ENCODE assay signal across 31 mouse cellular contexts in genomic region chr5:116405934-116406333, GRCm38 (mm10). TPM values are rescaled to one million over a fixed set of nuclear protein-coding genes. Genes with fewer than 3 reads are reported as not detected.
"Had no signal": no experiment of that assay in that cellular context is flagged by ENCODE, and none has a peak within 500 bp of the region (broad histone marks: within the 10 kb centered on the region; RNA-seq: fewer than 3 reads in every experiment).

No protein-coding gene starts in this region.

- H3K27me3 ChIP-seq: heart, embryonic 12.5 days; heart, embryonic 13.5 days; heart, embryonic 15.5 days; hindbrain, embryonic 12.5 days; hindbrain, embryonic 13.5 days; hindbrain, embryonic 15.5 days; intestine, embryonic 15.5 days; kidney, embryonic 15.5 days had no signal

- H3K4me2 ChIP-seq: heart, embryonic 11.5 days; heart, embryonic 12.5 days; heart, embryonic 13.5 days; heart, embryonic 15.5 days; hindbrain, embryonic 12.5 days; hindbrain, embryonic 13.5 days; hindbrain, embryonic 14.5 days; hindbrain, embryonic 15.5 days; intestine, embryonic 15.5 days; kidney, embryonic 15.5 days had no signal

- H3K9me3 ChIP-seq: heart, embryonic 12.5 days; heart, embryonic 13.5 days; heart, embryonic 15.5 days; hindbrain, embryonic 10.5 days; hindbrain, embryonic 12.5 days; hindbrain, embryonic 13.5 days; hindbrain, embryonic 15.5 days; intestine, embryonic 15.5 days; kidney, embryonic 15.5 days had no signal

- H3K36me3 ChIP-seq: hindbrain, embryonic 10.5 days; hindbrain, embryonic 12.5 days; hindbrain, embryonic 13.5 days; hindbrain, embryonic 15.5 days; intestine, embryonic 15.5 days; kidney, embryonic 15.5 days had no signal

- DNase-seq: heart, postnatal 10 days; heart, postnatal 14 days; heart, postnatal 36 days; heart, postnatal 4 days; kidney, adult 11 months; kidney, adult 18-20 months; kidney, adult 2 months; kidney, adult 8-10 months; kidney, adult 9 months; kidney, postnatal 10 days; kidney, postnatal 14 days; kidney, postnatal 25 days; kidney, postnatal 36 days; kidney, postnatal 4 days; layer of hippocampus, adult 9-11 months; layer of hippocampus, postnatal 36 days had no signal

- H3K4me3 ChIP-seq: heart, embryonic 12.5 days; heart, embryonic 13.5 days; heart, embryonic 15.5 days; hindbrain, embryonic 10.5 days; hindbrain, embryonic 12.5 days; hindbrain, embryonic 13.5 days; hindbrain, embryonic 15.5 days; intestine, embryonic 15.5 days; kidney, embryonic 15.5 days; layer of hippocampus, adult 2 months had no signal

- H3K27ac ChIP-seq: heart, embryonic 13.5 days; heart, embryonic 15.5 days; hindbrain, embryonic 10.5 days; hindbrain, embryonic 12.5 days; hindbrain, embryonic 13.5 days; hindbrain, embryonic 14.5 days; hindbrain, embryonic 15.5 days; hindbrain, postnatal 0 days; intestine, embryonic 15.5 days; kidney, embryonic 15.5 days; kidney, postnatal 0 days; layer of hippocampus, adult 2 months had no signal

RNA-seq across cellular contexts. Expression of gene Hspb8, which starts 16.7 kb away (rescaled TPM):
- polyA plus RNA-seq: inflammation-experienced regulatory T-cells, adult 6 months had no signal
